Mouse (Mus musculus) adrenal gland, postnatal 0 days (tissue): ENCODE results near the gene Wbp4. TPM values are rescaled to one million over a fixed set of nuclear protein-coding genes. Genes with fewer than 3 reads are reported as not detected.

Source experiments
- polyA plus RNA-seq: library from polyadenylated mRNA; unstranded; fragments of >200 nt; fragmentation: Nextera tagmentation; extraction: Ambion mirVana; gene quantifications from 2 replicates; pipeline ENCODE4 v1.2.1, GENCODE M21; 2015

Gene Wbp4
- polyA plus RNA-seq, result 36.4 and 43.0 TPM in 2 replicates

DNA sequence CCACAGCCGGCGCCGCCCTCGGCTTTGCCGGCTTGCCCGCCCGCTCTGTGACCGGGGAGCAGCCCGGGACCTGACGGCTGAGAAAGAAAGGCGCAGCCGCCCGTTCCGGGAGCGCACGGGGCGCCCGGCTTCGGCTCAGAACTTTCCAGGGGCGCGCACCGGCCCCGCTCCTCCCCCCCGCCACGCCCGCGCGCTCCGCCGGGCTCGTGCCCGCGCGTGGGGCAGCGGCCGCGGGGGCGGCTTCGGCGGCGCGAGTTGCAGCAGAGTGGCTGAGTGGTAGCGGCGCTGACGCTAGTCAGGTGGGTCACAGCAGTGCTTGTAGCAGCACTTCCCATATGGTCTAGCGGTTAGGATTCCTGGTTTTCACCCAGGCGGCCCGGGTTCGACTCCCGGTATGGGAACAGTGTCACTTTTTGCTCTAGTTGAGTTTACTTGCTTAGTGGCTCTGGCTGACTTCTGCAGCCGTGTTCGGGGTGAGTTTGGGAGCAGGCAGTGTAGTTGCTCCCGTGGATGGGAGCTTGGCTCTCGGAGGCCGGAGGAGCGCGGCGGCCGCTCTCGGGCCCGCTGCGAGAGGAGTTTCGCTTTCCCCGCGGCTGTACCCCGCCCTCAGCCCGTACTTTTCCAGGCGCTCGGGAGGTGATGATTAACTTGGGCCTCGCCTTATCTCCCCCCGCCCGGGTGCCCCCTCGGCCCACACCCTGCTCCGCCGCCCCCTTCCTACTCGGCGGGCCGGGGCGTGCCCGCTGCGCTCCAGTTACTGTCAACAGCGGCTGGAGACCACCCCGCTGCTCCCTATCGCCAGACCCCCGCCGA is at the start of gene Wbp4:
Gene Wbp4 (minus strand): TSS at position 182 of the 813 bp plus-strand sequence.

DNA sequence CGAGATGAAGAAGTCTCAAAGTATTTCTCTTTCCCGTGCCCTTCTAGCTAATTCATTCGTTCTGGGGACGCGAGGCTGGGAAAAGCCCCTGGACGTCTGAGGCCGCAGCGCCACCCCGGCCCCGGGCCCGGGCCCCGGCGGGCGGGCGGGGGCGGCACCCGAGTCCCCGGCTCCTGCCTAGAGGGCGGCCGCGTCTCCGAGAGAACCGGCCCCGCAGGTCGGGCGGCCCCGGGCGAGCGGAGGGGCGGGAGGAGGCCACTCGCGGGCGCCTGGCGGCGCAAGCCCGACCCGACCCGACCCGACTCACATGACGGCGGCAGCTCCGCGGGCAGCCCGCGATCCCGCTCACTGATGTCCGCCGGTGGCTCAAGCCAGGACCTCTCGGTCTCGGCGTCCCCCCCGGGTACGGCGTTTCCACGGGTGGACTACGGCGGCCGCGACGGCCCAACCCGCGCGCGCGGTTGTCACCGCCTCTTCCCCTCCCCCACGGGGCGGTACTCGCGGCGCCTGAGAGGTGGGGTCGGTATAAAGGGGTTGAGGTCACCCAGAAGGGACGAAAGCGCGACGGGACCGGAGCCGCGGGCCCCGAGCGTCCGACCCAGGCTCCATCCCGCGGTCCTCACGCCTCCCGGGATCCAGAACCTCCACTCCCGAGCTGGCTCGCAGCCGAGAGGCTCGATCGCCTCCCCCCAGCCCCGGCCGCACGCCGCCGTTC is 539 bp downstream of the Wbp4 start, which contains the start of gene Elf1:
Gene Elf1 (plus strand): TSS at position 571 of the 715 bp plus-strand sequence.

DNA sequence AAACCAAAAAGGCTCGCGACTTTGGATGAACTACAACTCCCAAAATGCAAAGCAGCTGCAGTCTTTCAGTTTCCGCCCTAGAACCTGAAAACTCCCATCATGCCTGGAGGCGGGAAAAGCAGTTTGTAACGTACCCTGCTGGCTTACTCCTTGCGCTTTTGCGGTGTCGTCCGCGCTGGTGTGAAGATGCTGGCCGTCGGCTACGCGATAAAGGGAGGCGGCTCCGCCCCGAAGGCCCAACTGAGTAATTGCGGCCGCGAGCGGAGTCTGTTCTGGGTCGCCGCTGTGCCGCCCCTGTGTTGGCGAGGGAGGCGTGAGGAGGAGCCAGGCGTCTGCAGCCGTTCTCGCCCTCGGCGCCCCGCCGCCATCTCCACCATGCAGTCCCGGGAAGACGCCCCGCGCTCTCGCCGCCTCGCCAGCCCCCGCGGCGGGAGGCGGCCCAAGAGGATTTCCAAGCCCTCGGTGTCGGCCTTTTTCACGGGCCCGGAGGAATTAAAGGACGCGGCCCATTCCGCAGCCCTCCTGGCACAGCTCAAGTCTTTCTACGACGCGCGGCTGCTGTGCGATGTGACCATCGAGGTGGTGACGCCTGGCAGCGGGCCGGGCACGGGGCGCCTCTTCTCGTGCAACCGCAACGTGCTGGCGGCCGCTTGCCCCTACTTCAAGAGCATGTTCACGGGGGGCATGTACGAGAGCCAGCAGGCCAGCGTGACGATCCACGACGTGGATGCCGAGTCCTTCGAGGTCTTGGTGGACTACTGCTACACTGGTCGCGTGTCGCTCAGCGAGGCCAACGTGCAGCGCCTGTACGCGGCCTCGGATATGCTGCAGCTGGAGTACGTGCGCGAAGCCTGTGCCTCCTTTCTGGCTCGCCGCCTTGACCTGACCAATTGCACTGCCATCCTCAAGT is 29.4 kb downstream of the Wbp4 start, which contains the start of gene Kbtbd6:
Gene Kbtbd6 (plus strand): TSS at position 155 of the 910 bp plus-strand sequence.

DNA sequence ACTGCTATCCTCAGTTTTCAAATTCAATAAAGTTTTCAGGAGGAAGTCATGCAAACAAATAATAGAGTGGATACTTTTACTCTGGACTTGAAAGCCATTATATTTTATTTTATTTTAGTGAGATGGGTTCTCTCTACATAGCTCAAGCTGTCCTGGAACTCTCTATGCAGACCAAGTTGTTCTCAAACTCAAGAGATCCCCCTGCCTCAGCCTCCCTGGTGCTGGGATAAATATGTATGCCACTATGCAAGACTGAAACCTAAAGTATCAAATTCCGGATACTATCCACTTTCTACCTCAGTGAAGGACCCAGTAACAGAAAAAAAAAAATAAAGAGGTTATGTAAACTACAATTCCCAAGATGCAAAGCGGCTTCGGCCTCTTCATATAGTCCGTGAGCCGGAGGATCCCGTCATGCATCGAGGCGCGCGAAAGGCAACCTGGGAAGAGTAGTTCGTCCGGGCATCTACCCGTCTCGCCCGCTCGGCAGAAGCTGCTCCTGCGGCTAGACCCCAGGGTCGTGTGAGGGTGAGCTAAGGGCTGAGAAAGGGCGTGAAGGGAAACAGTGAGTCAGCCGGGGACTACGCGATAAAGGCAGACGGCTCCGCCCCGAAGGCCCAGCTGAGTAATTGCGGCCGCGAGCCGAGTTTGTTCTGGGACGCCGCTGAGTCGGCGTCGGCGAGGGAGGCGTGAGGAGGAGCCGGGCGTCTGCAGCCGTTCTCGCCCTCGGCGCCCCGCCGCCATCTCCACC is 55.2 kb downstream of the Wbp4 start, which contains the start of gene Kbtbd7:
Gene Kbtbd7 (plus strand): TSS at position 533 of the 751 bp plus-strand sequence.

Other genes starting within 250 kb of the Wbp4 start
- gene Zfp957, start 234.2 kb downstream of the Wbp4 start, polyA plus RNA-seq, result not detected in 2 replicates
- 102 and 110 TPM in 2 replicates for gene Rgcc, start 179.9 kb downstream of the Wbp4 start, polyA plus RNA-seq
- 10.1 and 23.3 TPM in 2 replicates for gene Naa16, start 90.7 kb downstream of the Wbp4 start, polyA plus RNA-seq
- gene Mtrf1, start 83.7 kb downstream of the Wbp4 start, polyA plus RNA-seq, result 19.1 and 21.1 TPM in 2 replicates
- 4.8 and 5.6 TPM in 2 replicates for gene Kbtbd7, start 55.0 kb downstream of the Wbp4 start, polyA plus RNA-seq
- 0.59 and 0.66 TPM in 2 replicates for gene Kbtbd6, start 29.7 kb downstream of the Wbp4 start, polyA plus RNA-seq
- gene Elf1, start 326 bp downstream of the Wbp4 start, polyA plus RNA-seq, result 7.1 and 11.2 TPM in 2 replicates
- 119 and 123 TPM in 2 replicates for gene Sugt1, start 106.2 kb upstream of the Wbp4 start, polyA plus RNA-seq
- gene Cnmd, start 180.7 kb upstream of the Wbp4 start, polyA plus RNA-seq, result 1.4 and 2.2 TPM in 2 replicates